Mouse (Mus musculus) CD8-positive naive resting alpha-beta T cell, adult 2 months (primary cell): ENCODE measurements at regions not wholly inside any gene's neighbourhood (a gene's known extent, or its start where the extent isn't known, plus 50 kb on each side); places are given as distances from the start of the nearest gene placed in this dataset.

Source experiments
- DNase-seq, 2 experiments: peaks; one replicate each; pipeline ENCODE4 v3.0.0; 2022; ENCODE audit warnings: low read depth in 2 of 2, low spot score in 2 of 2

- DNase-seq, result no peak
These were observed 448.2 kb downstream of the Tdrd3 start for GRCm38 (mm10) chr14:87864388-87865215.

- DNase-seq, result no peak
These were observed 449.1 kb downstream of the Tdrd3 start for GRCm38 (mm10) chr14:87865216-87866202.

- no peak for DNase-seq
These were observed 485.3 kb downstream of the Tdrd3 start for GRCm38 (mm10) chr14:87901784-87902183.

GRCm38 (mm10) chr14:87902416-87902815, 486.0 kb downstream of the Tdrd3 start:
- no peak for DNase-seq
